Mouse (Mus musculus) hindbrain, embryonic 14.5 days (tissue): ENCODE data around the gene Prtg. TPM values are rescaled to one million over a fixed set of nuclear protein-coding genes. Genes with fewer than 3 reads are reported as not detected.

Experiments used
- ATAC-seq: fragments of 200-750 bp; cut with Nextera tagmentation; 2 replicates; pipeline ENCODE4 v1.8.0; 2017; ENCODE audit warnings: moderate number of reproducible peaks, mild to moderate bottlenecking, moderate TSS enrichment, moderate library complexity; ENCODE audit not compliant: low FRiP score
- DNase-seq: peaks from one replicate; pipeline ENCODE4 v3.0.0-alpha.2; 2015; ENCODE audit warnings: low spot score
- H3K27ac ChIP-seq: fragments of 300-500 bp; sonication (generic); 2 replicates; pipeline ENCODE4 v1.5.1; 2014; ENCODE audit warnings: mild to moderate bottlenecking, moderate library complexity
- H3K27me3 ChIP-seq: fragments of 300-500 bp; sonication (generic); 2 replicates; pipeline ENCODE4 v1.6.1; 2014; ENCODE audit warnings: mild to moderate bottlenecking, low read length, mixed read lengths; ENCODE audit not compliant: control insufficient read depth, insufficient read depth
- H3K36me3 ChIP-seq: fragments of 300-500 bp; sonication (generic); replicated peaks from 2 replicates; pipeline ENCODE4 v1.6.1; 2014; ENCODE audit not compliant: control insufficient read depth, insufficient read depth
- H3K4me1 ChIP-seq: fragments of 300-500 bp; sonication (generic); replicated peaks from 2 replicates; pipeline ENCODE4 v1.6.1; 2014; ENCODE audit warnings: antibody characterized with exemption, low read length, mixed read lengths; ENCODE audit not compliant: control insufficient read depth, insufficient read depth
- H3K4me2 ChIP-seq: fragments of 300-500 bp; sonication (generic); replicated peaks from 2 replicates; pipeline ENCODE4 v1.6.1; 2014; ENCODE audit warnings: mild to moderate bottlenecking, moderate library complexity
- H3K4me3 ChIP-seq: fragments of 300-500 bp; sonication (generic); replicated peaks from 2 replicates; pipeline ENCODE4 v1.5.1; 2014; ENCODE audit warnings: mild to moderate bottlenecking, low read length
- H3K9ac ChIP-seq: fragments of 300-500 bp; sonication (generic); 2 replicates; pipeline ENCODE4 v1.6.1; 2014
- H3K9me3 ChIP-seq: fragments of 300-500 bp; sonication (generic); 2 replicates; pipeline ENCODE4 v1.6.1; 2016; ENCODE audit warnings: low read length; ENCODE audit not compliant: control insufficient read depth
- WGBS: fragments of 180-500 bp; shearing (Covaris S2); extraction: QIAGEN DNeasy Blood & Tissue Kit; methylation state at CpG from one replicate; pipeline ENCODE4 v1.1.7; 2014; 5-methylcytosine and 5-hydroxymethylcytosine counted together
- polyA plus RNA-seq: library from polyadenylated mRNA; unstranded; fragments of >200 nt; fragmentation: Nextera tagmentation; extraction: Ambion mirVana; gene quantifications from 2 replicates; pipeline ENCODE4 v1.2.1, GENCODE M21; 2014

Gene Prtg
- polyA plus RNA-seq, 1 experiment from 2014 or later = 0.98 TPM

DNA sequence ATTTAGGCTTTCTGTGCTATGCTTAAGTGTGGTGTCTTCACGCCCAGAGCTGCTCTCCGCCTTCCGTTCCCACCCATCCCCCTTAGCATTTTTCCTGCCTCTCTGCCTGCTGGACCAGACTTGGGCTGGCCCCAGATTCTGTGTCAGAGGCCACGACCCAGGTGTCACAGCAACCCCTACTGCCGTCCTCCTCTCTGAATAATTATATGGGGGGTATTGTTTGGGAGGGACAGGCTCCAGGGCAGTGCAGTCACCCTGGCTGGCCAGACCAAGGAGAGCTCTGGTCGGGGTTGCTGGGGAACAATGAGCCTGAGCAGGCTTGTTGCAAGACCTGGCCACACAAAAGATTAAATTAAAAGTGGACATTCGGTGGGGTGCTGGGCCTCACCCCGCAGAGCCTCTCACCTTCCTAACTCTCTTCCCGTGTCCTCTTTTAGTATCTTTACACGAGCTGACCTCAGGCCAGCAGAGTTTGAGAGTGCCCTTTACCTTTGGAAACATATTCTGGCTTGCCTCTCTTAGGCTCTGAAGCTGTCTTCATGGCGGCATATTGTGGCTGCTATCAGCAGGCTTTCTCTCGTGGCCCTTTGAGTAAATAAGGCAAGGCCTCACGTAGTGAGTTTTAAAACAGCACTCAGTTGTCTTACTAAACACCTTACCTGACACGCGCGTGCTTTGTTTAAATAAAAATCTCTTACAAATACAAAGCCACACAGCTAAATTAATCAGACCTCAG is 73.7 kb downstream of the Prtg start:
- 0 out of 2 replicates have a peak, but pooled peaks have one; percentile 38 for ATAC-seq
- no peak overlapping the region for H3K9ac ChIP-seq
- no peak for DNase-seq
- no peak overlapping the region for H3K4me2 ChIP-seq
- peaks cover 17% of the 10 kb centered on the region for H3K4me1 ChIP-seq
- WGBS = 21% methylated on average over 16 of the region's 16 CpGs
- H3K4me3 ChIP-seq = no peak overlapping the region
- H3K27me3 ChIP-seq = no peaks in the 10 kb centered on the region
- no peaks in the 10 kb centered on the region for H3K9me3 ChIP-seq
- no peaks in the 10 kb centered on the region for H3K36me3 ChIP-seq
- H3K27ac ChIP-seq = no peak overlapping the region; the same call in 1 of the 2 replicates

DNA sequence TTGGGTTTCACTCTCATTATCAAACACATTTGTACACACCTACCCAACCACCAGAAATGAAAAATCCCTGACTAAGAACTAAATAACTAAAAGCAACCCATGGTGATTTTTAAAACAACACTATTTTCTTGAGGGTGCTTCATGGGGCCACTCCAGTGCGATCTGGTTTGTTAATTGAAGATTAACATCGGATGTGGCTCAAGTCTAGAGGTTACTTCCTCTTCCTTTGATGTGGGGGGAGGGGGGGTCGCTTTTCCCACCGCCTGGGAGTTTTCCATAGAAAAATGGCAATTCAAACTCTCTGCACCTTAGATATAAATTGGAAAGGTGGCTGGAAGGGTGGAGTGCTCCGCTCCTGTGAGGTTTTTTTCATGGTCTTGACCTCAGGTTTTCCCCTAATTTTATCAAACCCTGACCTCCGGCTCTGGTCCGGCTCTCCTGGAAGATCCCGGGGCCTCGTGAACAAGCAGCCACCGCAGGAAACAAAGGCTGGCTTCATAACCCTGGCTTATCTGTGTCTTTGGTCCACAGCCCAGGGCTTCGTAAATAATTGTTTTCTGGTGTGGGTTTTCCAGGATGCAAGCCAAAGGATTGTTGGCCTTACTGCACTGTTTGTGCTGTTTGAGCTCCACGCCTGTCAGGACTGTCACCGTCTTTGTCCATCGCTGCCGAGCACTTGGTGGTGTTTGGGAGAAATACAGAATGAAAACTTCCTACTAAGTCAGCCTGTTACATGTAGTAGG is 74.5 kb downstream of the Prtg start:
- Histone ChIP-seq H3K9ac (0 out of 2 replicates have a peak overlapping the region, but pooled peaks have one; percentile 3), H3K9me3 (no peaks in the 10 kb centered on the region), H3K4me3 (no peak overlapping the region), H3K4me1 (peaks cover 17% of the 10 kb centered on the region), H3K36me3 (no peaks in the 10 kb centered on the region), H3K27ac (0 out of 2 replicates have a peak overlapping the region, but pooled peaks have one; percentile 7), H3K27me3 (no peaks in the 10 kb centered on the region), H3K4me2 (no peak overlapping the region)
- ATAC-seq (no peak), DNase-seq (peak; percentile 57)
- WGBS = 11% methylated on average over 15 of the region's 15 CpGs

DNA sequence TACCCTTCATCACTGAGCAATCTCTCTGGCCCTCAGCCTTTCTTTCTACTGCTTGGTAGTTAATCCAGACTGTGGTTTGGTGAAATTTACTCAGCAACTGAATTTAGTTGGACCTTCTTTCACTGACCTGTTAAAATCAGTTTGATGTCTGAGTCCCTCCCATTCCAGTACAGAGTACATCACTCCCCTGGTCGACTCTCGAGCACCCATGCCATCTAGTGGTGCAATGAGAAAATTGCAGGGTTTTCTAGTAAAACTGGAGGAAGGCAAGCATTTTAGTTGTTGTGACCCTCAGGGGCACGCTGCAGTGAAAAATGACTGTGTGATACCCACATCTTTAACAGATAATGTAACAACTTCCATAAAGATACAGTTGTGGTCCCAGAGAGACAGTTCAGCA is 77.3 kb downstream of the Prtg start:
- Histone ChIP-seq H3K4me2 (no peak overlapping the region), H3K4me3 (no peak overlapping the region), H3K27me3 (no peaks in the 10 kb centered on the region), H3K9me3 (no peaks in the 10 kb centered on the region), H3K27ac (no peak overlapping the region), H3K36me3 (no peaks in the 10 kb centered on the region), H3K9ac (no peak overlapping the region), H3K4me1 (peaks cover 17% of the 10 kb centered on the region)
- peak; percentile 78 for DNase-seq
- peak; percentile 69; the same call in 1 of the 2 replicates for ATAC-seq
- 14% methylated on average over 3 of the region's 3 CpGs for WGBS

- ATAC-seq = no peak
- DNase-seq = peak; percentile 68
- WGBS = 86% methylated on average over 1 of the region's 1 CpGs
Observed at GRCm38 (mm10) chr9:72889777-72890176, 83.1 kb downstream of the Prtg start.

GRCm38 (mm10) chr9:72890499-72891085 is 83.9 kb downstream of the Prtg start:
- H3K9ac ChIP-seq = no peak overlapping the region
- DNase-seq (no peak), ATAC-seq (no peak)
- H3K9me3 ChIP-seq = no peaks in the 10 kb centered on the region
- H3K4me3 ChIP-seq = no peak overlapping the region
- H3K27me3 ChIP-seq = no peaks in the 10 kb centered on the region
- no peaks in the 10 kb centered on the region for H3K36me3 ChIP-seq
- no peaks in the 10 kb centered on the region for H3K4me1 ChIP-seq
- 84% methylated on average over 10 of the region's 10 CpGs for WGBS
- no peak overlapping the region for H3K4me2 ChIP-seq
- no peak overlapping the region for H3K27ac ChIP-seq

More at GRCm38 (mm10) chr9:72889777-72890176, 83.1 kb downstream of the Prtg start:
- H3K27me3 ChIP-seq = no peaks in the 10 kb centered on the region
- H3K4me1 ChIP-seq = no peaks in the 10 kb centered on the region
- H3K36me3 ChIP-seq = no peaks in the 10 kb centered on the region
- H3K9me3 ChIP-seq = no peaks in the 10 kb centered on the region
- no peak overlapping the region for H3K4me3 ChIP-seq
- H3K4me2 ChIP-seq = no peak overlapping the region
- H3K9ac ChIP-seq = no peak overlapping the region
- no peak overlapping the region for H3K27ac ChIP-seq

- Histone ChIP-seq H3K27me3 (no peaks in the 10 kb centered on the region), H3K36me3 (no peaks in the 10 kb centered on the region), H3K4me1 (no peaks in the 10 kb centered on the region), H3K4me2 (no peak overlapping the region), H3K27ac (no peak overlapping the region), H3K9me3 (no peaks in the 10 kb centered on the region), H3K4me3 (no peak overlapping the region), H3K9ac (no peak overlapping the region)
- no peak for ATAC-seq
- DNase-seq = no peak
- WGBS = 96% methylated on average over 5 of the region's 5 CpGs
Observed at GRCm38 (mm10) chr9:72892761-72893160, 86.1 kb downstream of the Prtg start.

DNA sequence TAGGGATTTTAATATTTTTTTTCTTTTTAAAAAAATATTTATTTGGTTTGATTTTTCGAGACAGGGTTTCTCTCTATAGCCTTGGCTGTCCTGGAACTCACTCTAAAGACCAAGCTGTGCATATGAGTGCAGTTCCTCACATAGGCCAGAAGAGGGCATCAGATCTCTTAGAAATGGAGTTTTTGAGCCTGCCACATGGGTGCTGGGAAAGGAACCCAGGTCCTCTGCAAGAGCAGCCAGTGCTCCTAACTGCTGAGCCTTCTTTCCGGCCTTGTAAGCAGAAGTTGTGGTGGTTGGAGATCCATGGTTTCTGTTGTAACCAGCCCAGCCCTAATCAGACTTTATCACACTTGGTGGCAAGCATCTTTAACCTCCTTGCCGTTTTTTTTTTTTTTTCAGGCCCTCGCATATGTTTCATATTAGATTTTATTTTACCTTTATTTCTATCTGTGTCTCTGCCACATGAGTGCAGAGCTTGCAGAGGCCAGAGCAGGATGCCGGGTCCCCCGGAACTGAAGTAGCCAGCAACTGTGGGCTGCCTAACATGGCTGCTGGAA is 88.2 kb downstream of the Prtg start:
- no peaks in the 10 kb centered on the region for H3K27me3 ChIP-seq
- ATAC-seq = no peak
- no peak overlapping the region for H3K9ac ChIP-seq
- no peaks in the 10 kb centered on the region for H3K9me3 ChIP-seq
- no peak overlapping the region for H3K4me2 ChIP-seq
- H3K4me3 ChIP-seq = no peak overlapping the region
- no peak overlapping the region for H3K27ac ChIP-seq
- DNase-seq = no peak
- H3K4me1 ChIP-seq = no peaks in the 10 kb centered on the region
- no peaks in the 10 kb centered on the region for H3K36me3 ChIP-seq
- WGBS = 97% methylated on average over 6 of the region's 6 CpGs

DNA sequence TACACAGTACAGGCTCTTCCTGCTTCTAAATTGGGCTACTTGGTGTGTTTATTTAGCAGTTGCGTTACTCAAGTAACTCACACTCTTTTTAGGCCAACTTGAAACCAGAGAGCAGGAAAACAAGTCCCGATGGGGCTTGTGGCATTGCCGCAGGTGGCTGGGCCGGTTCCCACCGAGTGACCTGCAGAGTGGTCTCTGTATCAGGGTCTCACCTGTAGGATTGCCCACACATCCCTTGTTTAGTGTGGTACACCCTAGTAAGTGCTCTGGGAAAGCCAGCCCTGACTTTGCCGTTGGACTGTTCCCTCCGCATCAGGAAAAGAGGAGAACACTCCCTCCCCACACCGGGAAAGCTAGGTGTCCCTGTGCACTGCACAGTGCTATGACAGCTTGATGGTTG is 95.4 kb downstream of the Prtg start:
- Histone ChIP-seq H3K9me3 (no peaks in the 10 kb centered on the region), H3K4me2 (no peak overlapping the region), H3K4me1 (no peaks in the 10 kb centered on the region), H3K27ac (no peak overlapping the region), H3K36me3 (no peaks in the 10 kb centered on the region), H3K9ac (no peak overlapping the region), H3K4me3 (no peak overlapping the region), H3K27me3 (no peaks in the 10 kb centered on the region)
- DNase-seq (no peak), ATAC-seq (no peak)
- 94% methylated on average over 8 of the region's 8 CpGs for whole genome bisulfite sequencing

DNA sequence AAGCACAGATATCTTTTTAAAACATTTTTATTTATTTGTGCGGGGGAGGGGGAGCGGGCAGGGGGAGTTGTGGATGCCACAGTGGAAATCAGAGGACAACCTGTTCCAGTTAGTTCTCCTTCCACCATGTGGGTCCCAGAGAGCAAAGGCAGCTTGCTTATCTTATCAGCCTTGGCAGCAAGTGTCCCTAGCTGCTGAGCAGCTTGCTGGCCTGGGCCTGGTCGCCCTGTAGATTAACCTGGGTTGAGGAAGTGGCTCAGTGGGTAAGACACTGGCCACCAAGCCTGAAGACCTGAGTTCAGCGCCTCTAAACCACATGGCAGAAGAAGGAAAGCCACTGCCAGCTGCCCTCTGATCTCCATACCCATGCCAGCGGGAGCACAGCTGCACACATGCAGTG is 95.9 kb downstream of the Prtg start:
- Histone ChIP-seq H3K36me3 (no peaks in the 10 kb centered on the region), H3K4me3 (no peak overlapping the region), H3K27me3 (no peaks in the 10 kb centered on the region), H3K4me1 (no peaks in the 10 kb centered on the region), H3K27ac (no peak overlapping the region), H3K9ac (no peak overlapping the region), H3K4me2 (no peak overlapping the region), H3K9me3 (no peaks in the 10 kb centered on the region)
- DNase-seq = no peak
- no peak for ATAC-seq
- 93% methylated on average over 5 of the region's 5 CpGs for WGBS
